Mouse (Mus musculus) megakaryocyte progenitor cell, adult 5-6 weeks (primary cell): Measurements from ENCODE around the gene Traip. TPM values are rescaled to one million over a fixed set of nuclear protein-coding genes. Genes with fewer than 3 reads are reported as not detected.

ENCODE experiments used
- ATAC-seq: replicated peaks from 2 replicates; pipeline ENCODE4 v1.8.0; 2016; ENCODE audit warnings: mild to moderate bottlenecking, moderate TSS enrichment, inconsistent platforms; ENCODE audit not compliant: poor library complexity
- total RNA-seq, 2 experiments: library from RNA; stranded (forward) in 1 of 2; stranded (reverse) in 1 of 2; fragments of 157-497, 149-512 nt in 1 of 2; fragments of 200-1000 nt in 1 of 2; gene quantifications; 2 replicates each; pipeline versions ENCODE4 v1.2.3 to v1.2.4; 2015 to 2017

Gene Traip
- total RNA-seq, 2 experiments from 2014 or later = 10.1 to 22.7 TPM

- ATAC-seq = no peak
Measured at GRCm38 (mm10) chr9:107968531-107968930, 18.6 kb downstream of the Traip start.

GRCm38 (mm10) chr9:107970311-107970710 lies 20.4 kb downstream of the Traip start:
- ATAC-seq = no peak

GRCm38 (mm10) chr9:107971690-107972541 lies 22.0 kb downstream of the Traip start:
- ATAC-seq = peak; percentile 71

GRCm38 (mm10) chr9:107974491-107975171 lies 24.7 kb downstream of the Traip start:
- ATAC-seq = peak; percentile 45

GRCm38 (mm10) chr9:107975399-107976386 lies 25.8 kb downstream of the Traip start, which contains the start of gene Uba7:
TSS of gene Uba7 (plus strand) at chr9:107975505.
- ATAC-seq = peak; percentile 59

- ATAC-seq = no peak
Measured at GRCm38 (mm10) chr9:107978815-107979214, 28.9 kb downstream of the Traip start.

- ATAC-seq = 0 out of 2 replicates have a peak, but pooled peaks have one; percentile 3
Measured at GRCm38 (mm10) chr9:107981684-107982605, 32.0 kb downstream of the Traip start.

GRCm38 (mm10) chr9:107982681-107983346 lies 32.9 kb downstream of the Traip start, which contains the start of gene Gm20661:
TSS of gene Gm20661 (plus strand) at chr9:107983058.
- ATAC-seq = peak; percentile 61

GRCm38 (mm10) chr9:107983421-107983890 lies 33.5 kb downstream of the Traip start:
- ATAC-seq = peak; percentile 36

- ATAC-seq = no peak
Measured at GRCm38 (mm10) chr9:107984052-107984753, 34.3 kb downstream of the Traip start.

GRCm38 (mm10) chr9:107984754-107985055 lies 34.8 kb downstream of the Traip start:
- ATAC-seq = no peak

- peak; percentile 49 for ATAC-seq
Measured at GRCm38 (mm10) chr9:107985131-107986119, 35.5 kb downstream of the Traip start, which contains the start of gene Inka1. TSS of gene Inka1 (minus strand) at chr9:107985879.

GRCm38 (mm10) chr9:107986376-107986775 lies 36.4 kb downstream of the Traip start:
- ATAC-seq = peak; percentile 35

GRCm38 (mm10) chr9:107987950-107988349 lies 38.0 kb downstream of the Traip start:
- no peak for ATAC-seq

GRCm38 (mm10) chr9:107992197-107992596 lies 42.3 kb downstream of the Traip start, which contains the start of gene Cdhr4:
TSS of gene Cdhr4 (plus strand) at chr9:107992497.
- ATAC-seq = no peak

GRCm38 (mm10) chr9:107993013-107993412 lies 43.1 kb downstream of the Traip start:
- no peak for ATAC-seq

GRCm38 (mm10) chr9:107994464-107994863 lies 44.5 kb downstream of the Traip start:
- ATAC-seq = peak; percentile 36
